Mouse (Mus musculus) limb, embryonic 13.5 days (tissue): ENCODE data around the gene Bola2. TPM values are rescaled to one million over a fixed set of nuclear protein-coding genes. Genes with fewer than 3 reads are reported as not detected.
"Not testable (repeated sequence)": the region's sequence is repeated elsewhere in the genome, so short reads cannot be mapped to it uniquely, and the experiment has no call there.

Source experiments
- ATAC-seq: fragments of 200-750 bp; cut with Nextera tagmentation; 2 replicates; pipeline ENCODE4 v1.8.0; 2017; ENCODE audit warnings: low read depth, moderate number of reproducible peaks, moderate TSS enrichment; ENCODE audit not compliant: low FRiP score
- H3K27ac ChIP-seq: fragments of 300-500 bp; sonication (generic); 2 replicates; pipeline ENCODE4 v1.5.1; 2015; ENCODE audit warnings: inconsistent platforms, mild to moderate bottlenecking, moderate library complexity
- H3K27me3 ChIP-seq: fragments of 300-500 bp; sonication (generic); 2 replicates; pipeline ENCODE4 v1.6.1; 2015; ENCODE audit warnings: mild to moderate bottlenecking, inconsistent platforms
- H3K36me3 ChIP-seq: fragments of 300-500 bp; sonication (generic); 2 replicates; pipeline ENCODE4 v1.6.1; 2015; ENCODE audit warnings: inconsistent platforms, mild to moderate bottlenecking, moderate library complexity
- H3K4me1 ChIP-seq: fragments of 300-500 bp; sonication (generic); 2 replicates; pipeline ENCODE4 v1.6.1; 2015; ENCODE audit warnings: inconsistent platforms
- H3K4me2 ChIP-seq: fragments of 300-500 bp; sonication (generic); replicated peaks from 2 replicates; pipeline ENCODE4 v1.6.1; 2015; ENCODE audit warnings: inconsistent platforms, mild to moderate bottlenecking, moderate library complexity
- H3K4me3 ChIP-seq: fragments of 300-500 bp; sonication (generic); 2 replicates; pipeline ENCODE4 v1.5.1; 2015; ENCODE audit warnings: moderate library complexity, mild to moderate bottlenecking, inconsistent platforms
- H3K9ac ChIP-seq: fragments of 300-500 bp; sonication (generic); 2 replicates; pipeline ENCODE4 v1.6.1; 2015; ENCODE audit warnings: mild to moderate bottlenecking, inconsistent platforms
- H3K9me3 ChIP-seq: fragments of 300-500 bp; sonication (generic); 2 replicates; pipeline ENCODE4 v1.6.1; 2016; ENCODE audit warnings: inconsistent platforms
- WGBS: fragments of 180-500 bp; shearing (Covaris S2); methylation state at CpG from one replicate; pipeline ENCODE4 v1.1.7; 2015; 5-methylcytosine and 5-hydroxymethylcytosine counted together
- polyA plus RNA-seq: library from polyadenylated mRNA; unstranded; fragments of >200 nt; fragmentation: Nextera tagmentation; extraction: Ambion mirVana; gene quantifications from 2 replicates; pipeline ENCODE4 v1.2.1, GENCODE M21; 2015

Bola2 gene
- polyA plus RNA-seq, 1 experiment from 2014 or later: 134 TPM

DNA sequence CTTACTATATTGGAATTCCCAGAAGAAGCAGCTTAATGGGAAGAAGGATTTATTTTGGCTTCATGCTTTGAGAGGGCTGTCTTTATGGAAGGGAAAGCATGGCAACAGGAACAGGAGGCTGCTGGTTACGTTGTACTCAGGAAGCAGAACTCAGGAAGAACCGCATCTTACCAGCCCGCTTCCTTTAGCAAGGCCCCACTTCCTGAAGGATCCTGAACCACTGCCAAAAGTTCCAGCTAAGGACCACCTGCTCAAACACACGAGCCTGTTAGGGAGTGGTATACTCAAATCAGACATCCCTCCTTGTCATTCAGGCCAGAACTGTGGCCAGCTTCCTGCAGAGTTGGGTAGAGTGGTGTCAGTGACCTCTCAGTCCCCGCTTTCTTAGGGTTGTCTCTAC lies 26.7 kb upstream of the Bola2 start:
- Histone ChIP-seq H3K9me3 (no peaks in the 10 kb centered on the region), H3K36me3 (peaks cover 83% of the 10 kb centered on the region), H3K27me3 (no peaks in the 10 kb centered on the region), H3K4me2 (no peak overlapping the region), H3K27ac (no peak overlapping the region), H3K4me1 (no peaks in the 10 kb centered on the region), H3K4me3 (no peak overlapping the region), H3K9ac (no peak overlapping the region)
- ATAC-seq: no peak
- WGBS: 77% methylated on average over 5 of the region's 5 CpGs

- no peak overlapping the region for H3K27ac ChIP-seq
- no peak for ATAC-seq
- no peak overlapping the region for H3K9ac ChIP-seq
- no peak overlapping the region for H3K4me3 ChIP-seq
- no peaks in the 10 kb centered on the region for H3K27me3 ChIP-seq
- H3K9me3 ChIP-seq: no peaks in the 10 kb centered on the region
- no peak overlapping the region for H3K4me2 ChIP-seq
- 89% methylated on average over 3 of the region's 3 CpGs for WGBS
- H3K36me3 ChIP-seq: peaks cover 77% of the 10 kb centered on the region
- no peaks in the 10 kb centered on the region for H3K4me1 ChIP-seq
These were observed 25.0 kb upstream of the Bola2 start for GRCm38 (mm10) chr7:126670152-126670551.

- H3K9me3 ChIP-seq: no peaks in the 10 kb centered on the region
- H3K4me3 ChIP-seq: no peak overlapping the region
- H3K36me3 ChIP-seq: peaks cover 63% of the 10 kb centered on the region
- H3K9ac ChIP-seq: no peak overlapping the region
- no peak overlapping the region for H3K27ac ChIP-seq
- ATAC-seq: no peak
- no peak overlapping the region for H3K4me2 ChIP-seq
- no peaks in the 10 kb centered on the region for H3K27me3 ChIP-seq
- peaks cover 6% of the 10 kb centered on the region; the same call in 1 of the 2 replicates for H3K4me1 ChIP-seq
- 97% methylated on average over 9 of the region's 9 CpGs for WGBS
These were observed 23.1 kb upstream of the Bola2 start for GRCm38 (mm10) chr7:126672111-126672510.

- no peak overlapping the region for H3K9ac ChIP-seq
- no peaks in the 10 kb centered on the region for H3K27me3 ChIP-seq
- H3K4me2 ChIP-seq: no peak overlapping the region
- no peak for ATAC-seq
- H3K9me3 ChIP-seq: no peaks in the 10 kb centered on the region
- H3K36me3 ChIP-seq: peaks cover 51% of the 10 kb centered on the region
- no peak overlapping the region for H3K27ac ChIP-seq
- H3K4me3 ChIP-seq: no peak overlapping the region
- 95% methylated on average over 8 of the region's 8 CpGs for WGBS
- H3K4me1 ChIP-seq: peaks cover 6% of the 10 kb centered on the region; the same call in 1 of the 2 replicates
These were observed 20.1 kb upstream of the Bola2 start for GRCm38 (mm10) chr7:126675104-126675503.

DNA sequence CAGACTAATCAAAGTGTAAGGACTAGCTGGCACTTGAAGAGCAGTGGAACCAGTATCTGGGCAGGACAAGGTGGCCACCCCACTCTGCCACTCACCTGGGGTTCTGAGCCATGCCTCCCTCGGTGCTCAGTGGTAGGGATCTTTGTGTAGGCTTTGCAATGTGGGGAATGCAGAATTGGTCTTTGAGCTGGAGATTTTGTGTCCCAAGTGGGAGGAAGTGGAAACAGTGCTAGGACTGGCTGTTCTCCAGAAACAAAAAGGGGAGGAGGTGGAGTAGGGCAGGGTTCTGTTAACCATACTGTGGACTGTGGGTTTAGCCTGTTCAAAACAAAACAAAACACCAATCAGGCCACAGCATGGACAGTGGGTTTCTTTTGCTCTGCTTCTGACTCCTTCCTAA lies 19.0 kb upstream of the Bola2 start, which contains the start of gene Sult1a1:
Sult1a1 (minus strand) TSS at position 226 of the 400 bp plus-strand sequence.
- Histone ChIP-seq H3K4me1 (peaks cover 6% of the 10 kb centered on the region; the same call in 1 of the 2 replicates), H3K4me2 (0 out of 2 replicates have a peak within 1 kb of the TSS, but pooled peaks have one; percentile 0), H3K27ac (peak within 1 kb of the TSS; percentile 2; the same call in 1 of the 2 replicates), H3K9ac (no peak within 1 kb of the TSS; the same call in 1 of the 2 replicates), H3K9me3 (no peaks in the 10 kb centered on the region), H3K27me3 (no peaks in the 10 kb centered on the region), H3K36me3 (peaks cover 45% of the 10 kb centered on the region), H3K4me3 (no peak within 1 kb of the TSS)
- ATAC-seq: peak; percentile 64; the same call in 1 of the 2 replicates
- WGBS: 68% methylated on average over 1 of the region's 1 CpGs

DNA sequence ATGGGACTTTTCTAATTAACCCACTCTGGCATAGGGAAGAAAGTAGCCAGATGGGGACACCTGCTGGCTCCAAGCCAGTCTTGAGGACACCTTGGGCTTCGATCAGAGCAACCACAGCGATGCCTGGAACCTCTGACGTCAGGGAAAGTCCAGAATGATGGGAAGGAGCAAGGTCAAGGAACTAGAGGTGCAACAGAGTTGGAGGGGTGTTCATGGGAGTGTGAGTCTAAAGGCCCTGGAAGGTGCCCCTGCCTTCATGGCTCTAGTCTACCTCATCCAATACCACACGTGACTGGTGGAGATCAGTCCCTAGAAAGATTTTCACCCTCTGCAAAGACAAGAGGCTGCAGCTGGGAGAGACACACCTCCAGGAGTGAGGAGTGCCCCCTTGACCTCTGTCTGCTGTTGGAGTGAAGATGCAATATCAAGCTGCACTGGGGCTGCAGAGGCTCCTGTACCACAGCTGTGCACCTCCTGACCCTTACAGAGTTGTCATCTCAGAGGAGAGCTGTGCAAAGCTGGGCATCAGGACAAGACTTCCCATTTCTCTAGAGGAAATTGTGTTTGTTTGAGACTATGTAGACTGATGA lies 18.5 kb upstream of the Bola2 start:
- Histone ChIP-seq H3K9me3 (no peaks in the 10 kb centered on the region), H3K4me1 (peaks cover 6% of the 10 kb centered on the region; the same call in 1 of the 2 replicates), H3K4me2 (no peak overlapping the region), H3K27me3 (no peaks in the 10 kb centered on the region), H3K4me3 (no peak overlapping the region), H3K9ac (no peak overlapping the region), H3K36me3 (peaks cover 40% of the 10 kb centered on the region), H3K27ac (no peak overlapping the region)
- 72% methylated on average over 4 of the region's 4 CpGs for WGBS
- no peak for ATAC-seq

DNA sequence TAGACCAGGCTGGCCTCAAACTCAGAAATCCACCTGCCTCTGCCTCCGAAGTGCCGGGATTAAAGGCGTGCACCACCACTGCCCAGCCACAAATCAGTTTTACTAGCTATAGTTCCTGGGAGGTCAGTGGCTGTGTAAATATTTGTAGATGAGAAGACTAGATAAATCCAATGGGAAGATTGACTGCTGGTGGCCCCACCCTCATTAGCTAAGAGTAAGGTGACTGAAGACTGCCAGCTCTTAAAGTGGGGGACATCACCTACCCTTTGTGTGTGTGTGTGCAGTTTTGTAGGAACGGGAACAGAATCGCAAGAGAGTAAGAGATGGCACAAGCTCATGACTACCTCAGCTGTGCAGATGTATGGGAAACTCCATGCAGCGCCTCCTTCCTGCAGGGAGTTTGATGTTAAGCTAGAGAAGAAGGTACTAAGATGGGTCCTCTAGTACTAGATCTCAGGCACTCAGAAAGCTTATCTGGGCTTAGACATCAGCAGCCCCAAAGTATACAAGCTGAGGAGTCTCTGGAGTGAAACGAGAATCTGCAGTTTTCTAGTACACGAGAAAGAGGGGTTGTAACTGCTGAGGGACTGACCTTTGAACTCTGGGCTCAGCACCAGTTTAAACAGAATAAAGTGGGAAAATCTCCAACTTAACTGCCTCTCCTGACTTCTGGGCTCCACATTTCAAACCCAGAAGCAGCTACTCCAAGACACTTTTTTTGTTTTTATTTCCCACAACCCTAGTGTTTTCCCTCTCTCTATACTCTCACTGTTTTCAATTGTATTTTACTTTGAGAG lies 16.5 kb upstream of the Bola2 start:
- no peak overlapping the region for H3K4me2 ChIP-seq
- H3K27ac ChIP-seq: no peak overlapping the region
- no peak overlapping the region for H3K9ac ChIP-seq
- H3K4me3 ChIP-seq: no peak overlapping the region
- H3K36me3 ChIP-seq: peaks cover 22% of the 10 kb centered on the region
- H3K9me3 ChIP-seq: no peaks in the 10 kb centered on the region
- ATAC-seq: no peak
- WGBS: 71% methylated on average over 8 of the region's 8 CpGs
- no peaks in the 10 kb centered on the region for H3K27me3 ChIP-seq
- peaks cover 6% of the 10 kb centered on the region; the same call in 1 of the 2 replicates for H3K4me1 ChIP-seq

GRCm38 (mm10) chr7:126679683-126680082 lies 15.5 kb upstream of the Bola2 start:
- H3K4me1 ChIP-seq: peaks cover 6% of the 10 kb centered on the region; the same call in 1 of the 2 replicates
- H3K36me3 ChIP-seq: peaks cover 17% of the 10 kb centered on the region
- no peak overlapping the region for H3K4me3 ChIP-seq
- no peak overlapping the region for H3K9ac ChIP-seq
- ATAC-seq: no peak
- WGBS: 91% methylated on average over 5 of the region's 5 CpGs
- H3K4me2 ChIP-seq: no peak overlapping the region
- H3K27me3 ChIP-seq: no peaks in the 10 kb centered on the region
- no peak overlapping the region for H3K27ac ChIP-seq
- H3K9me3 ChIP-seq: no peaks in the 10 kb centered on the region

DNA sequence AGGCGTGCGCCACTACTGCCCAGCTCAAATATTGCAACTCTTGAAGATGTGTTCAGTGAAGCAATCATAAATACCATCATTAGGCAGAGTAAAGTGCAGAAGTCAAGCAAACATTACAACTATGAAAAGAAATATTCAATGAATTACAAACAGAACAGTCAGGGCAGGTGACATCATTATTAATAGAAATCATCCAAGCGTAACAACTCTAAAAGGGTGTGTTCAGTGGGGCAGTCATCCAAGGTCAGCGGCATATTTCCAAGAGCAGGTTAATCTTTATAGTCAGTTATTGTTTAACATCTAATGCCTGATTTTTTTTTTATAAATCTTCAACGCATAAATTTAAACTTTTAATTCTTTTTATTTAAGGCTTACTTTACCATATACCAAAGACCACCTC lies 14.0 kb upstream of the Bola2 start:
- Histone ChIP-seq H3K27me3 (no peaks in the 10 kb centered on the region), H3K9me3 (no peaks in the 10 kb centered on the region), H3K36me3 (peaks cover 9% of the 10 kb centered on the region), H3K4me2 (no peak overlapping the region), H3K9ac (no peak overlapping the region), H3K4me1 (peaks cover 4% of the 10 kb centered on the region; the same call in 1 of the 2 replicates), H3K27ac (no peak overlapping the region), H3K4me3 (no peak overlapping the region)
- ATAC-seq: no peak
- WGBS: 94% methylated on average over 5 of the region's 5 CpGs

DNA sequence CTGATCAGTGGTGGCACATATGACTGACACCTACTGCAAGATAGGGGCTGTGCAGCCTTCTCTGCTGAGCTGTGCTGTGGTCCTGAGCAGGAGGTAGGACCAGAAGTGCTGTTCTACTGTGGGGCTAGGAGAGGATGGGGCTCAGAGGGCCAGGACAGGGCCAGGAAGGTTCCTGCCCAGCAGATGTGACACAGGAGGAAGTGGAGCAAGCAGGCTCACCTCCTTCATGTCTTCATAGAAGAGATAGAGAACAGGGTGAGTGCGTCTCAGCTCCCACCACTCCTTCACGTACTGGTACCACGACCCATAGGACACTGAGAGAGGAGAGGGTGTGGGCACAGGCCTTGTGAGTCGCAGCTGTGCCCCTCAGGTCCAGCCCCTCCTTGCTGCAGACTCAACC lies 7.0 kb upstream of the Bola2 start:
- not testable (repeated sequence) for H3K9ac ChIP-seq, H3K4me2 ChIP-seq, ATAC-seq, H3K27ac ChIP-seq, H3K4me3 ChIP-seq, H3K27me3 ChIP-seq, H3K9me3 ChIP-seq, H3K4me1 ChIP-seq
- 67% methylated on average over 4 of the region's 4 CpGs for WGBS
- H3K36me3 ChIP-seq: peaks cover 36% of the 10 kb centered on the region

DNA sequence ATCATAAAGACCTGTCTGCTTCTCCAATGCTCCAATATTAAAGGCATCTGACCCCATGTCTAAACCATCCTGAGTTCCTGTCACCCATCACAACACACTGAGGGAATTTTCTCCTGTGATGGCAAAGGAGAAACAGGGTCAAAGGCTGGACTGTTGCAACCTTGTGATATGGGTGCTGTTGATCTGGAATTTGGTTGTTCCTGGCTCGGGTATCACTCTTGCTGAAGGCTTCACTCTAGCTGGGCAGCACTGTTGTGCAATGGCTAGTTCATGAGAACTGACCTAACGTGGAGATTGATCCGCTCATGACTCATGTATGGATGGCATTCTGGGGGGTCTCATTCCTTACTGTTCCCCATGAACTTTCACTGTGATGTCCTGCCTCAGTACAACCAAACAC lies 6.2 kb upstream of the Bola2 start:
- ATAC-seq: no peak
- no peak overlapping the region for H3K27ac ChIP-seq
- no peak overlapping the region for H3K4me2 ChIP-seq
- no peaks in the 10 kb centered on the region for H3K27me3 ChIP-seq
- WGBS: 77% methylated on average over 3 of the region's 3 CpGs
- H3K9ac ChIP-seq: no peak overlapping the region
- peaks cover 7% of the 10 kb centered on the region for H3K4me1 ChIP-seq
- no peak overlapping the region for H3K4me3 ChIP-seq
- no peaks in the 10 kb centered on the region for H3K9me3 ChIP-seq
- peaks cover 36% of the 10 kb centered on the region for H3K36me3 ChIP-seq

GRCm38 (mm10) chr7:126690737-126691136 lies 4.5 kb upstream of the Bola2 start:
- 87% methylated on average over 3 of the region's 3 CpGs for WGBS
- Histone ChIP-seq H3K9ac (no peak overlapping the region), H3K4me2 (no peak overlapping the region), H3K36me3 (peaks cover 36% of the 10 kb centered on the region), H3K27me3 (no peaks in the 10 kb centered on the region), H3K27ac (no peak overlapping the region), H3K4me3 (no peak overlapping the region), H3K4me1 (peaks cover 14% of the 10 kb centered on the region), H3K9me3 (no peaks in the 10 kb centered on the region)
- no peak for ATAC-seq
